Mouse (Mus musculus): ENCODE results near the gene Zdhhc1.

Gene Zdhhc1

GRCm38 (mm10) chr8:105455218-105455617 is 41.5 kb downstream of the Zdhhc1 start:
- DNase-seq (ENCODE audit: low spot score): no peak

GRCm38 (mm10) chr8:105454088-105454487 is 42.6 kb downstream of the Zdhhc1 start:
- DNase-seq (ENCODE audit: low spot score): no peak

GRCm38 (mm10) chr8:105453296-105453695 is 43.4 kb downstream of the Zdhhc1 start:
- DNase-seq (ENCODE audit: low spot score): no peak

- DNase-seq (ENCODE audit: low spot score): no peak
Measured at GRCm38 (mm10) chr8:105451903-105452603, 44.6 kb downstream of the Zdhhc1 start.

GRCm38 (mm10) chr8:105450977-105451376 is 45.7 kb downstream of the Zdhhc1 start:
- DNase-seq (ENCODE audit: low spot score): no peak

GRCm38 (mm10) chr8:105448596-105448995 is 48.1 kb downstream of the Zdhhc1 start:
- DNase-seq (ENCODE audit: low spot score): no peak

GRCm38 (mm10) chr8:105448188-105448587 is 48.5 kb downstream of the Zdhhc1 start:
- DNase-seq (ENCODE audit: low spot score): no peak

GRCm38 (mm10) chr8:105446127-105446552 is 50.6 kb downstream of the Zdhhc1 start:
- no peak for DNase-seq (ENCODE audit: low spot score)

- DNase-seq (ENCODE audit: low spot score): no peak
Measured at GRCm38 (mm10) chr8:105445296-105446126, 51.2 kb downstream of the Zdhhc1 start.

- no peak for DNase-seq (ENCODE audit: low spot score)
Measured at GRCm38 (mm10) chr8:105442661-105443060, 54.0 kb downstream of the Zdhhc1 start.

GRCm38 (mm10) chr8:105441433-105441832 is 55.3 kb downstream of the Zdhhc1 start:
- DNase-seq (ENCODE audit: low spot score): no peak

GRCm38 (mm10) chr8:105438865-105439264 is 57.8 kb downstream of the Zdhhc1 start:
- DNase-seq (ENCODE audit: low spot score): no peak

- DNase-seq (ENCODE audit: low spot score): no peak
Measured at GRCm38 (mm10) chr8:105437078-105437748, 59.5 kb downstream of the Zdhhc1 start.

- DNase-seq (ENCODE audit: low spot score): no peak
Measured at GRCm38 (mm10) chr8:105436218-105436617, 60.5 kb downstream of the Zdhhc1 start.

- DNase-seq (ENCODE audit: low spot score): no peak
Measured at GRCm38 (mm10) chr8:105434136-105434535, 62.6 kb downstream of the Zdhhc1 start.

GRCm38 (mm10) chr8:105433511-105433910 is 63.2 kb downstream of the Zdhhc1 start:
- no peak for DNase-seq (ENCODE audit: low spot score)

- DNase-seq (ENCODE audit: low spot score): no peak
Measured at GRCm38 (mm10) chr8:105433021-105433420, 63.7 kb downstream of the Zdhhc1 start.

GRCm38 (mm10) chr8:105431743-105432515 is 64.8 kb downstream of the Zdhhc1 start:
- no peak for DNase-seq (ENCODE audit: low spot score)

GRCm38 (mm10) chr8:105426878-105427277 is 69.8 kb downstream of the Zdhhc1 start:
- no peak for DNase-seq (ENCODE audit: low spot score)
